Comparison of ENCODE assay signal across 26 mouse cellular contexts in the genomic region with DNA sequence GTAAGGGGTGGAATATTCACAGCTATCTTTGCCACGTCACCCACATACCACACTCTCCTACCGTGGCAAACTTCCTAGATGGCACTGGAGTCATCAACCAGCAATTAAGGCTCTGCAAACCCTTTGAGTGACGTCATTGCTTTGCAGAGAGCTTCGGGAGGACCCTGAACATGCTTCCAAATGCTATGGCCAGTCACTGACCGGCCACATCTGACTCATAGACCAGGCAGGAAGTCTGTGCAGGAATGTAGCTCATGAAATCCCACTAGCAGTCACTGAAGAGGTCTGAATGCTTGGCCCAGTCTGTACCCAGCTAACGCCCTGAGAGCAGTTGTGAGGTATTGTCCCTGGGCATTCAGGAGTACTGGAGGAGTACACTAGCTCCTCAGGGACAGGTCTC.
DNase-seq lines count a peak whose midpoint lies in the region; ATAC-seq and TF ChIP-seq lines count a peak whose summit lies in the region.
"Had no signal": no experiment of that assay in that cellular context is flagged by ENCODE, and none has a peak within 500 bp of the region (broad histone marks: within the 10 kb centered on the region; RNA-seq: fewer than 3 reads in every experiment).

No protein-coding gene starts in this region.

- H3K27ac ChIP-seq in stomach, embryonic 14.5 days (ENCODE audit: low read length), result no peak overlapping the region
- H3K27ac ChIP-seq in stomach, postnatal 0 days (replicated peaks), result no peak overlapping the region
- H3K27ac ChIP-seq: embryonic facial prominence, embryonic 15.5 days; forebrain, embryonic 12.5 days; heart, adult 2 months; heart, embryonic 15.5 days; hindbrain, embryonic 12.5 days had no signal

- H3K9me3 ChIP-seq in stomach, embryonic 14.5 days (ENCODE audit: control insufficient read depth, low read depth, low read length), result no peaks in the 10 kb centered on the region
- H3K9me3 ChIP-seq in stomach, postnatal 0 days (ENCODE audit: control insufficient read depth, low read length), result no peaks in the 10 kb centered on the region
- H3K9me3 ChIP-seq: embryonic facial prominence, embryonic 15.5 days; forebrain, embryonic 12.5 days; heart, embryonic 15.5 days had no signal

- no peak overlapping the region for H3K9ac ChIP-seq in stomach, embryonic 14.5 days (replicated peaks; ENCODE audit: low read depth, low read length)
- H3K9ac ChIP-seq in stomach, postnatal 0 days (ENCODE audit: low read length), result no peak overlapping the region
- H3K9ac ChIP-seq: embryonic facial prominence, embryonic 15.5 days; forebrain, embryonic 12.5 days; heart, embryonic 15.5 days; hindbrain, embryonic 12.5 days had no signal

- H3K4me1 ChIP-seq in stomach, embryonic 14.5 days (ENCODE audit: control insufficient read depth, insufficient read depth, low read length), result no peaks in the 10 kb centered on the region
- no peaks in the 10 kb centered on the region for H3K4me1 ChIP-seq in stomach, postnatal 0 days (replicated peaks; ENCODE audit: control insufficient read depth, insufficient read depth)
- H3K4me1 ChIP-seq: embryonic facial prominence, embryonic 15.5 days had no signal

- peak; percentile 9 for DNase-seq in heart, postnatal 4 days
- DNase-seq in heart, adult 18-20 months, result no peak
- DNase-seq in stomach, postnatal 0 days (ENCODE audit: low spot score), result no peak
- peak; percentile 3 for DNase-seq in NIH3T3 (ENCODE audit: low read depth)
- DNase-seq in right cerebral cortex, postnatal 25 days, result no peak
- no peak for DNase-seq in cerebellum, postnatal 36 days
- DNase-seq: adrenal gland, adult 2 months; adrenal gland, postnatal 25 days; B cell, adult 2 months; cerebellum, adult 2 months; cerebellum, postnatal 10 days; embryo, embryonic 11 days; gastrocnemius, postnatal 10 days; heart, adult 2 months; heart, postnatal 36 days had no signal

- 79% methylated on average over 6 of the region's 6 CpGs for WGBS in stomach, embryonic 14.5 days
- WGBS in stomach, postnatal 0 days, result 69% methylated on average over 6 of the region's 6 CpGs

- TF ChIP-seq CTCF in stomach, postnatal 0 days (IDR thresholded peaks at IDR 0.05; ENCODE audit: low read depth), result no peak

- H3K36me3 ChIP-seq in stomach, embryonic 14.5 days (ENCODE audit: control insufficient read depth, insufficient read depth, low read length), result no peaks in the 10 kb centered on the region
- H3K36me3 ChIP-seq in stomach, postnatal 0 days (ENCODE audit: control insufficient read depth, insufficient read depth, low read length), result no peaks in the 10 kb centered on the region
- H3K36me3 ChIP-seq: embryonic facial prominence, embryonic 15.5 days; forebrain, embryonic 12.5 days; G1E; heart, embryonic 15.5 days; hindbrain, embryonic 12.5 days had no signal

- peak; percentile 37; the same call in 1 of the 2 replicates for ATAC-seq in stomach, embryonic 14.5 days (ENCODE audit: insufficient number of reproducible peaks, insufficient read depth, low FRiP score, low read depth)
- ATAC-seq in stomach, postnatal 0 days (ENCODE audit: low FRiP score, low TSS enrichment), result no peak
- ATAC-seq in cerebellum, adult (ENCODE audit: insufficient number of reproducible peaks, low FRiP score, low TSS enrichment), result no peak
- ATAC-seq: CD4-positive, CD25-positive, alpha-beta regulatory T cell, adult 4 months; forebrain, embryonic 16.5 days; hindbrain, embryonic 16.5 days had no signal

- no peak for TF ChIP-seq EP300 in stomach, postnatal 0 days (optimal IDR thresholded peaks at IDR 0.05)

- H3K4me3 ChIP-seq in stomach, embryonic 14.5 days (ENCODE audit: low read depth, low read length), result no peak overlapping the region
- H3K4me3 ChIP-seq in stomach, postnatal 0 days (ENCODE audit: low read depth, low read length), result no peak overlapping the region
- H3K4me3 ChIP-seq: embryonic facial prominence, embryonic 15.5 days; forebrain, embryonic 12.5 days; heart, adult 2 months; heart, embryonic 15.5 days; hindbrain, embryonic 12.5 days had no signal

- H3K27me3 ChIP-seq in stomach, embryonic 14.5 days (ENCODE audit: control insufficient read depth, insufficient read depth, low read length), result no peaks in the 10 kb centered on the region
- H3K27me3 ChIP-seq in stomach, postnatal 0 days (ENCODE audit: control insufficient read depth, insufficient read depth, low read length), result no peaks in the 10 kb centered on the region
- H3K27me3 ChIP-seq: embryonic facial prominence, embryonic 15.5 days; forebrain, embryonic 12.5 days; heart, embryonic 15.5 days; hindbrain, embryonic 12.5 days had no signal

- H3K4me2 ChIP-seq in stomach, embryonic 14.5 days (replicated peaks; ENCODE audit: low read depth, low read length), result no peak overlapping the region
- H3K4me2 ChIP-seq in stomach, postnatal 0 days (replicated peaks; ENCODE audit: low read depth), result no peak overlapping the region
- H3K4me2 ChIP-seq: embryonic facial prominence, embryonic 15.5 days; forebrain, embryonic 12.5 days; heart, embryonic 11.5 days; heart, embryonic 15.5 days; hindbrain, embryonic 12.5 days had no signal

Comparison
In these comparisons a context has a peak if more than half of its experiments do, and no peak if none do; other contexts are left out.
1. DNase-seq: peak in heart, postnatal 4 days (single experiment) and NIH3T3 (single experiment); none in heart, adult 18-20 months (0 of 2), stomach, postnatal 0 days (single experiment), right cerebral cortex, postnatal 25 days (single experiment) and cerebellum, postnatal 36 days (0 of 2).